Mouse (Mus musculus) small intestine, adult 2 months (tissue): ENCODE measurements around the gene Ccnc. TPM values are rescaled to one million over a fixed set of nuclear protein-coding genes. Genes with fewer than 3 reads are reported as not detected.
"Not testable (repeated sequence)": the region's sequence is repeated elsewhere in the genome, so short reads cannot be mapped to it uniquely, and the experiment has no call there.

ENCODE experiments used
- H3K27ac ChIP-seq: fragments of 200-500 bp; 2 replicates; pipeline ENCODE4 v1.5.1; 2012; ENCODE audit warnings: low read depth, low read length, control low read depth, inconsistent platforms; ENCODE audit not compliant: insufficient read depth
- H3K27me3 ChIP-seq: fragments of 200-500 bp; 2 replicates; pipeline ENCODE4 v1.6.1; 2012; ENCODE audit warnings: mild to moderate bottlenecking, moderate library complexity, low read length, inconsistent platforms; ENCODE audit not compliant: control insufficient read depth, insufficient read depth
- H3K36me3 ChIP-seq: fragments of 200-500 bp; 2 replicates; pipeline ENCODE4 v1.6.1; 2012; ENCODE audit warnings: mild to moderate bottlenecking, low read length, control low read depth, inconsistent platforms; ENCODE audit not compliant: control insufficient read depth, insufficient read depth
- H3K4me1 ChIP-seq: fragments of 200-500 bp; 2 replicates; pipeline ENCODE4 v1.6.1; 2012; ENCODE audit warnings: low read length, inconsistent platforms, mixed read lengths; ENCODE audit not compliant: control insufficient read depth, insufficient read depth, insufficient read length
- H3K4me3 ChIP-seq: fragments of 200-500 bp; 2 replicates; pipeline ENCODE4 v1.5.1; 2012; ENCODE audit warnings: low read depth, mild to moderate bottlenecking, control low read depth, inconsistent platforms, low read length, moderate library complexity
- CTCF ChIP-seq: fragments of 200-500 bp; IDR thresholded peaks from 2 replicates; pipeline ENCODE4 v1.5.1; 2012; ENCODE audit warnings: low read depth, mild to moderate bottlenecking, control low read depth, inconsistent platforms, low read length, moderate library complexity, mixed read lengths; ENCODE audit not compliant: insufficient replicate concordance, insufficient read length; ENCODE audit errors: extremely low read depth
- POLR2A ChIP-seq: fragments of 200-500 bp; IDR thresholded peaks from 2 replicates; pipeline ENCODE4 v1.6.1; 2012; ENCODE audit warnings: low read depth, mild to moderate bottlenecking, control low read depth, inconsistent platforms, low read length, moderate library complexity
- WGBS: fragments of 180-500 bp; shearing (Covaris S2); methylation state at CpG from one replicate; pipeline ENCODE4 v1.1.7; 2018; 5-methylcytosine and 5-hydroxymethylcytosine counted together
- polyA plus RNA-seq: library from polyadenylated mRNA; depleted of rRNA; stranded (reverse); fragments of >200 nt; gene quantifications from 2 replicates; pipeline ENCODE4 v1.2.3, GENCODE M21; 2012

Ccnc gene
- polyA plus RNA-seq, 1 experiment, result 1.7 TPM

DNA sequence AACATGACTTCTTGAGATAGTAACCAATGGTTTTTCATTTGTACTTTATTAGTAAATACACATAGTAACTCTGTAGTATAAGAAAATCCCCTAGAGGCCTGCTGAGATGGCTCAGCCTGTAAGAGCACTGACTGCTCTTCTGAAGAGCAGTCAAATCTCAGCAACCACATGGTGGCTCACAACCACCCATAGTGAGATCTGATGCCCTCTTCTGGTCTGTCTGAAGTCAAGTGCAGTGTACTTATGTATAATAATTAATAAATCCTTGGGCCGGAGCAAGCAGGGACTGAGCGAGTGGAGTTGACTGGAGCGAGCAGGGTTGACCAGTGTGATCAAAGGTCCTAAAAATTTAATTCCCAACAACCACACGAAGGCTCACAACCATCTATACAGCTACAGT, 11.7 kb downstream of the Ccnc start:
- 39% methylated on average over 4 of the region's 4 CpGs for WGBS
- H3K4me3 ChIP-seq, result no peak overlapping the region
- no peaks in the 10 kb centered on the region for H3K4me1 ChIP-seq
- TF ChIP-seq CTCF (peak; percentile 22; the same call in 1 of the 2 replicates), POLR2A (no peak)
- no peak overlapping the region for H3K27ac ChIP-seq
- no peaks in the 10 kb centered on the region for H3K27me3 ChIP-seq
- peaks cover 8% of the 10 kb centered on the region for H3K36me3 ChIP-seq

DNA sequence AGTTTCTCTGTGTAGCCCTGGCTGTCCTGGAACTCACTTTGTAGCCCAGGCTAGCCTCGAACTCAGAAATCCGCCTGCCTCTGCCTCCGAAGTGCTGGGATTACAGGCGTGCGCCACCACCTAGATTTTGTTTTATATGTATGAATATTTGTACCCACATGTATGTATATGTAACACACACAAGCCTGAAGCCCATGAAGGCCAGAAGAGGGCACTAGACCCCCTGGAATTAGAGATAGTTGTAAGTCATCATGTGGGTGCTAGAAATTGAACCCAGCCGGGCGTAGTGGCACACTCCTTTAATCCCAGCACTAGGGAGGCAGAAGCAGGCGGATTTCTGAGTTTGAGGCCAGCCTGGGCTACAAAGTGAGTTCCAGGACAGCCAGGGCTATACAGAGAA, 16.6 kb downstream of the Ccnc start:
- H3K36me3 ChIP-seq, H3K27me3 ChIP-seq: not testable (repeated sequence)
- 96% methylated on average over 8 of the region's 8 CpGs for WGBS

DNA sequence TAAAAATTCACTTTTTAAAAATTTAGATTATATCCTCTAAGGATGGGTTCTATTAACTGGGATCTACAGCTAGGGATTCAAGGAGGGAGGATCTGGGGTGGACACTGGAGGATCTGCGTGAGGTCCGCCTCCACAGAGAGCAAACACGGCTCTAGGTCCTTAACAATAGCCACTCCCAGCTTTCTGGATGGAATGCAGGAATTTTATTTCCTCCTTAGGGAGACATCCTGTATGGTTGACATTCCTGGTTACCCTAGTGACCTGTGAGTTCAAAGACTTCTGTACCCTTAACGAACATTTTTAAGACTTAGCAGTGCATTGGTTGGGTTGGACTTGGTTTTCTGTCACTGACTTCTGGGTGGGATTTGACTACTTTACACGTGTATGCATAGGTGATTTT, 18.2 kb downstream of the Ccnc start:
- Histone ChIP-seq H3K27me3 (no peaks in the 10 kb centered on the region), H3K36me3 (peaks cover 7% of the 10 kb centered on the region), H3K4me3 (no peak overlapping the region), H3K27ac (no peak overlapping the region), H3K4me1 (no peaks in the 10 kb centered on the region)
- 59% methylated on average over 5 of the region's 5 CpGs for WGBS
- TF ChIP-seq POLR2A, result no peak
- no peak for TF ChIP-seq CTCF

More for the DNA sequence above, 16.6 kb downstream of the Ccnc start:
- H3K27ac ChIP-seq, H3K4me1 ChIP-seq, H3K4me3 ChIP-seq: not testable (repeated sequence)

DNA sequence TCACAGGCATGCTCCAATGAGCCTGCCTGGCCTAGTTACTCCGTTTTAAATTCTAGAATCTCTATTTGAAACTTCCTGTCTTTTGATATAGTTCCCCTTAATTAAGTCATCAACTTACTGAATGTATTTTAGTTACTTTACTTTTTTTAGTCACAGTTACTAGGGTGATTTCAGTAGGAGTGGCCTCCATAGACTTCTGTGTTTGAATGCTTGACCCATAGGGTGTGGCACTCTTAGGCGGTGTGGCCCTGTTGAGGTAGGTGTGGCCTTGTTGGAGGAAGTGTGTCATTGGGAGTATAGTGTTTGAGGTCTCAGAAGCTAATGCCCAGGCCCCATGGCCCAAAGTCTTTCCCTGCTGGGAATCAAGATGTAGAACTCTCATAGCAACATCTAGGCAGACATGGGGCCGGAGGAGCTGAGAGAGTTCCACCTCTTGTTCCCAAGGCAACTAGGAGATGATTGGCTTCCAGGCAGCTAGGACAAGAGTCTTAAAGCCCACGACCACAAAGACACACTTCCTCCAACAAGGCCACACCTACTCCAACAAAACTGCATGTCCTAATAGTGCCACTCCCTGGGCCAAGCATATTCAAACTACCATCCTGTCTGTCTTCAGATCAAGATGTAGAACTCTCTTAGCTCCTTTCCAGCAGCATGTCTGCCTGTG, 27.8 kb downstream of the Ccnc start:
- TF ChIP-seq CTCF (no peak), POLR2A (no peak)
- no peaks in the 10 kb centered on the region for H3K27me3 ChIP-seq
- no peak overlapping the region for H3K27ac ChIP-seq
- H3K36me3 ChIP-seq, result peaks cover 11% of the 10 kb centered on the region
- 37% methylated on average over 4 of the region's 4 CpGs for WGBS
- H3K4me1 ChIP-seq, result peaks cover 4% of the 10 kb centered on the region; the same call in 1 of the 2 replicates
- no peak overlapping the region for H3K4me3 ChIP-seq

DNA sequence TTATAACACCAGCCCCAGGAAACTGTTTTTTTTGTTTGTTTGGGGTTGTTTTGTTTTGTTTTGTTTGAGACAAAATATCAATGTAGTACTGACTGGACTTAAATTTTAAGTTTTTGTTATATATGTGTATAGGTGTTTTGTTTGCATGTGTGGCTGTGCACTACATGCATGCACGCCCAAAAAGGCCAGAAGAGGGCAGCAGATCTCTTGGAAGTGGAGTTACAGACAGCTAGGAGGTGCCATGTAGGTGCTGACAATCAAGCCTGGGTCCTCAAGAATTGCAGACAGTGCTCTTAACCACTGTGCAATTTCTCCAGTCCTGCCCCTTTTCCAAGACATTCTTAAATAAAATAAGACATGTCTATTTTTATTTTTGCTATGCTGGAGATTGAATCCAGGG, 31.4 kb downstream of the Ccnc start:
- no peak overlapping the region for H3K27ac ChIP-seq
- no peak overlapping the region for H3K4me3 ChIP-seq
- TF ChIP-seq CTCF (peak; percentile 20; the same call in 1 of the 2 replicates), POLR2A (no peak)
- H3K4me1 ChIP-seq, result peaks cover 4% of the 10 kb centered on the region; the same call in 1 of the 2 replicates
- H3K27me3 ChIP-seq, result no peaks in the 10 kb centered on the region
- WGBS, result 64% methylated on average over 1 of the region's 1 CpGs
- peaks cover 8% of the 10 kb centered on the region for H3K36me3 ChIP-seq

DNA sequence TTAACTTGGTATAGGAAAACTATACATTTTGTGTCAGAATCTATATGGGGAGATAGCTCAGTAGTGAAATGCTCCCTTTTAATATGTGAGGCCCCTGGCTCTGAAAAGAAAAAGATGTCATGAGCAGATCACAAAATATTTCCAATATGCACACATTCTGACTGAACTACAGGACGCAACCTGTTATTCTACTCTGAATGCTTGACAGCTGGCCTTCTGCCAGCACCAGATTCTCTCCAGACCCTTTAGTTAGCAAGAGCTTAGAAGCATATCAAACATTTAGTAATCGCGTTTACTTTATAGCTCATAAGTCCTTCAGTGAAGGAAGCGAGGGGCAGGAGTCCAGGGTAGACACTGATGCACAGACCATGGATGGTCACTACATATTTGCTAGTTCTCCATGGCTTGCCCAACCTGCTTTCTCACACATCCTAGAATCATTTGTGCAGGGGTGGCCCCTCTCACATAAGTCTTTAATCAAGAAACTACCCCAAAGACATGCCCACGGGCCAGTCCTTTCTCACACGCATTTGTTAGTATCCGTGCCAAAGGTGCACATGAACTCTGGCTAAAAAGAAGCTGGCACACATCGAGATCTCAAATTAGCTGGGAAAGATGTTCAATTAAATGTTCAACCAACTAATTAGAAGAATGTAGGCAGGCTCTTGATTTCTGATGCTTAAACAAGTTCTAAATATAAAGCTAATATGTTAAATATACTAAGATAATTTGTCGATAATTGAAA, 34.1 kb downstream of the Ccnc start:
- no peak overlapping the region for H3K4me3 ChIP-seq
- no peaks in the 10 kb centered on the region for H3K27me3 ChIP-seq
- 81% methylated on average over 9 of the region's 9 CpGs for WGBS
- H3K27ac ChIP-seq, result no peak overlapping the region
- H3K4me1 ChIP-seq, result no peaks in the 10 kb centered on the region
- peaks cover 8% of the 10 kb centered on the region for H3K36me3 ChIP-seq
- no peak for TF ChIP-seq CTCF

DNA sequence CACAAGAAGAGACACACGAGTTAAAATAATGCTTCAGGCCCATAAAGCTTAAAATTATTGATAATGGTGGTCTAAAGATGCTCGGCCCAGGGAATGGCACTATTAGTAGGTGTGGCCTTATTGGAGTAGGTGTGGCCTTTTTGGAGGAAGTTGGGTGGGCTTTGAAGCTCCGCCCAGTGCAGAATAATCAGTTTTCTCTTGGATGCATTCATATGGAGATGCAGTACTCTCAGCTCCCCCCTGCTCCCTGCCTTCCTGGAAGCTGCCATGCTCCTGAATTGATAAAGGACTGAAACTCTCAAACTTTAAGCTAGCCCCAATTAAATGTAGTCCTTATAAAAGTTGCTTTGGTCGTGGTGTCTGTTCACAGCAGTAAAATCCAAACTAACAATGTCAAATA, 36.3 kb downstream of the Ccnc start:
- Histone ChIP-seq H3K36me3 (peaks cover 5% of the 10 kb centered on the region), H3K27me3 (no peaks in the 10 kb centered on the region), H3K27ac (no peak overlapping the region), H3K4me1 (peaks cover 2% of the 10 kb centered on the region; the same call in 1 of the 2 replicates), H3K4me3 (no peak overlapping the region)
- WGBS, result 69% methylated on average over 4 of the region's 4 CpGs
- TF ChIP-seq CTCF, result no peak
- TF ChIP-seq POLR2A, result no peak
